Mouse (Mus musculus) MEL (cell line): Measurements from ENCODE around the gene Wdr49.

ENCODE experiments used
- CTCF ChIP-seq, 3 experiments: IDR thresholded peaks in 2 of 3; conservative IDR thresholded peaks in 1 of 3; 2 replicates each; pipeline ENCODE4 v1.5.1; 2011 to 2012; ENCODE audit warnings: low read length in 3 of 3, low read depth in 2 of 3, mild to moderate bottlenecking in 2 of 3, improper control_type of control experiment in 1 of 3, inconsistent platforms in 1 of 3, mixed read lengths in 1 of 3, moderate library complexity in 1 of 3; ENCODE audit not compliant: control insufficient read depth in 1 of 3, insufficient read depth in 1 of 3, poor library complexity in 1 of 3, severe bottlenecking in 1 of 3
- MYC ChIP-seq: IDR thresholded peaks from 2 replicates; pipeline ENCODE4 v1.6.1; 2011; ENCODE audit warnings: low read depth, mild to moderate bottlenecking, low read length, improper control_type of control experiment, moderate library complexity
- POLR2A ChIP-seq, 2 experiments: IDR thresholded peaks; 2 replicates each; pipeline ENCODE4 v1.6.1; 2011 to 2012; ENCODE audit warnings: low read length in 2 of 2, mild to moderate bottlenecking in 2 of 2, control low read depth in 1 of 2, improper control_type of control experiment in 1 of 2, low read depth in 1 of 2, moderate library complexity in 1 of 2; ENCODE audit not compliant: control insufficient read depth in 1 of 2, insufficient read depth in 1 of 2, poor library complexity in 1 of 2
- ZC3H11A ChIP-seq: IDR thresholded peaks from 2 replicates; pipeline ENCODE4 v1.6.1; 2012; ENCODE audit warnings: low read depth, mild to moderate bottlenecking, inconsistent platforms, low read length, improper control_type of control experiment

DNA sequence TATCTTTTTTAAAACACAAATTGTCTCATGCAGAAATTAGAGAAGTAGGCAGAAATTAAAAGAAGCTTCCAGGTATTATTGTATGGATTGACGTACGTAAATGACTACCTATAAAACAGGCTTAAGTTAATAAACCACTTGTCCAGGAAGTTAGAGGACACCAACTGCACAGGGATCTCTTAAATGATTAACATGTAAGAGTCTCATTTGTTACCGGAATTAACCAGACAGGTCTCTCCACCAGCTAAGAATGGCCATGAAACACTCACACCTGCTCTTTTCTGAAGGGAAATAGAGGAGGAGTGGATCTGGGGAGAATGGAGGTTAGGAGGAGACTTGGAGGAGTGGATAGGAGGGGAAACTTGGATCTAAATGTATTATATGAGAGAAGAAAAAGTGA is 176.4 kb downstream of the Wdr49 start:
- TF ChIP-seq ZC3H11A (no peak), CTCF (IDR thresholded peaks at IDR 0.05 in 2 of 3, conservative IDR thresholded peaks at IDR 0.05 in 1 of 3; ENCODE audit: control insufficient read depth in 1 of 3, insufficient read depth in 1 of 3, low read depth in 2 of 3, low read length in 3 of 3, poor library complexity in 1 of 3, severe bottlenecking in 1 of 3) (no peak), POLR2A (IDR thresholded peaks at IDR 0.05; ENCODE audit: control insufficient read depth in 1 of 2, insufficient read depth in 1 of 2, low read depth in 1 of 2, low read length in 2 of 2, poor library complexity in 1 of 2) (no peak), MYC (no peak)
